8 mouse cellular contexts compared by ENCODE assay signal in genomic region chr14:27560434-27560833, GRCm38 (mm10). TPM values are rescaled to one million over a fixed set of nuclear protein-coding genes. Genes with fewer than 3 reads are reported as not detected.
DNase-seq lines count a peak whose midpoint lies in the region; ATAC-seq lines count a peak whose summit lies in the region.

No protein-coding gene starts in this region.

- no peak overlapping the region for H3K27ac ChIP-seq in forebrain, embryonic 14.5 days (ENCODE audit: low read depth, low read length)
- H3K27ac ChIP-seq in forebrain, embryonic 15.5 days (replicated peaks) = no peak overlapping the region

- H3K9me3 ChIP-seq in forebrain, embryonic 14.5 days (replicated peaks; ENCODE audit: control insufficient read depth, low read length) = no peaks in the 10 kb centered on the region
- H3K9me3 ChIP-seq in forebrain, embryonic 15.5 days = no peaks in the 10 kb centered on the region

- H3K4me1 ChIP-seq in forebrain, embryonic 14.5 days (ENCODE audit: control insufficient read depth, insufficient read depth, low read length) = no peaks in the 10 kb centered on the region
- H3K4me1 ChIP-seq in forebrain, embryonic 15.5 days = no peaks in the 10 kb centered on the region

- no peak for ATAC-seq in forebrain, embryonic 14.5 days
- no peak for ATAC-seq in forebrain, embryonic 15.5 days (replicated peaks)

- H3K4me2 ChIP-seq in forebrain, embryonic 14.5 days (ENCODE audit: low read length) = no peak overlapping the region
- H3K4me2 ChIP-seq in forebrain, embryonic 15.5 days (replicated peaks) = no peak overlapping the region

- peak; percentile 78 for DNase-seq in forebrain, embryonic 14.5 days (ENCODE audit: low spot score)
- DNase-seq in ES-CJ7 (ENCODE audit: low read depth, low spot score) = peak; percentile 90
- DNase-seq in c-Kit-positive CD71-positive TER-119-positive erythroid progenitor cells, embryonic 14.5 days (ENCODE audit: low spot score) = peak; percentile 63
- DNase-seq in frontal cortex, adult 2 months (ENCODE audit: extremely low spot score in 1 of 2, low spot score in 1 of 2) = peak; percentile 5 to 79
- DNase-seq in layer of hippocampus, adult 18-20 months (ENCODE audit: low spot score in 2 of 2) = peak; percentile 28 to 69
- DNase-seq in lung, postnatal 36 days = peak; percentile 77
- DNase-seq in spleen, adult 18-20 months = peak; percentile 25 to 55

- H3K9ac ChIP-seq in forebrain, embryonic 14.5 days (ENCODE audit: low read length) = no peak overlapping the region
- no peak overlapping the region for H3K9ac ChIP-seq in forebrain, embryonic 15.5 days (replicated peaks)

- no peaks in the 10 kb centered on the region for H3K27me3 ChIP-seq in forebrain, embryonic 14.5 days (replicated peaks; ENCODE audit: control insufficient read depth, insufficient read depth, low read length)
- no peaks in the 10 kb centered on the region for H3K27me3 ChIP-seq in forebrain, embryonic 15.5 days

- H3K4me3 ChIP-seq in forebrain, embryonic 14.5 days (ENCODE audit: low read depth, low read length) = no peak overlapping the region
- no peak overlapping the region for H3K4me3 ChIP-seq in forebrain, embryonic 15.5 days

- 45% methylated on average over 4 of the region's 4 CpGs for WGBS in forebrain, embryonic 14.5 days
- 52% methylated on average over 4 of the region's 4 CpGs for WGBS in forebrain, embryonic 15.5 days

- no peaks in the 10 kb centered on the region for H3K36me3 ChIP-seq in forebrain, embryonic 14.5 days (ENCODE audit: control insufficient read depth, insufficient read depth, low read length)
- H3K36me3 ChIP-seq in forebrain, embryonic 15.5 days = no peaks in the 10 kb centered on the region

RNA-seq across cellular contexts. Expression of gene Ccdc66, which starts 52.2 kb away (rescaled TPM):
- polyA plus RNA-seq in forebrain, embryonic 14.5 days (2014; fragmentation: Nextera tagmentation; extraction: Ambion mirVana) = 9.7 and 11.1 TPM in 2 replicates
- 13.1 and 13.4 TPM in 2 replicates for polyA plus RNA-seq in forebrain, embryonic 15.5 days (2015; fragmentation: Nextera tagmentation; extraction: Ambion mirVana)
- polyA plus RNA-seq in frontal cortex, adult 2 months (2012; rRNA removed) = 11.9 and 14.1 TPM in 2 replicates
- total RNA-seq in layer of hippocampus, adult 18-20 months (2021) = 10 to 100 TPM; 16.9 to 17.4 TPM

Comparison
In these comparisons a context has a peak if more than half of its experiments do, and no peak if none do; other contexts are left out.
1. DNase-seq: peak in every context shown above with its lines; median percentile 90 in ES-CJ7; 78 in forebrain, embryonic 14.5 days; 77 in lung, postnatal 36 days; 63 in c-Kit-positive CD71-positive TER-119-positive erythroid progenitor cells, embryonic 14.5 days; 48 in layer of hippocampus, adult 18-20 months; 42 in frontal cortex, adult 2 months; 40 in spleen, adult 18-20 months.